Mouse (Mus musculus) erythroid progenitor cell, adult 5-6 weeks (primary cell): ENCODE measurements around the gene Tmem131l. TPM values are rescaled to one million over a fixed set of nuclear protein-coding genes. Genes with fewer than 3 reads are reported as not detected.
"Not testable (repeated sequence)": the region's sequence is repeated elsewhere in the genome, so short reads cannot be mapped to it uniquely, and the experiment has no call there.

Experiments
- ATAC-seq: replicated peaks from 2 replicates; pipeline ENCODE4 v1.8.0; 2016; ENCODE audit warnings: moderate number of reproducible peaks, mild to moderate bottlenecking, moderate TSS enrichment, inconsistent platforms; ENCODE audit not compliant: poor library complexity, low FRiP score, severe bottlenecking
- total RNA-seq, 2 experiments: library from RNA; stranded (forward) in 1 of 2; stranded (reverse) in 1 of 2; fragments of 150-400 nt in 1 of 2; fragments of 186-747, 209-891 nt in 1 of 2; gene quantifications; 2 replicates each; pipeline versions ENCODE4 v1.2.3 to v1.2.4; 2015 to 2017; ENCODE audit warnings: low replicate concordance in 2 of 2

Tmem131l gene
- total RNA-seq, 2 experiments from 2014 or later, result 86.8 to 116 TPM

GRCm38 (mm10) chr3:83943691-83944090, 96.3 kb downstream of the Tmem131l start:
- no peak for ATAC-seq

- no peak for ATAC-seq
Measured at GRCm38 (mm10) chr3:83943212-83943611, 96.8 kb downstream of the Tmem131l start.

GRCm38 (mm10) chr3:83941921-83942320, 98.1 kb downstream of the Tmem131l start:
- ATAC-seq, result no peak

GRCm38 (mm10) chr3:83938871-83939270, 101.1 kb downstream of the Tmem131l start:
- ATAC-seq, result no peak

DNA sequence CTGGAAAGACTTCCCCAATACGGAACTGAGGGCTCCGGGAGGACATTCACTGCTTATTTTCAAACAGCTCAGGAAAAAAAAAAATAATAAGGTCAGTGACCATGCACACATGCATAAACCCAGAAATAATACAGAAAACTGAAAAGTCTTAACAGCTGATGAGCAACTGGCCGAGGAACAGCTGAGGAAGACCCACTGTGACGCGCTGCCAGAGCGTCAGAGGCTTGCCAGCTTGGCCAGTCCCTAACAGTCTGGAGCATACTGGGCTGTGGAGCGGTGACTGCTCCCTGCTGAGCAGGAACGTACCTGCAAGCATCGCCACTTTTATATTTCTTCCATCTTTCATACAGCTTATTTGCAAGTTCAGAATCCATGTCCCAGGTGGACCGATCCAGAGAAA, 105.5 kb downstream of the Tmem131l start:
- ATAC-seq, result no peak

DNA sequence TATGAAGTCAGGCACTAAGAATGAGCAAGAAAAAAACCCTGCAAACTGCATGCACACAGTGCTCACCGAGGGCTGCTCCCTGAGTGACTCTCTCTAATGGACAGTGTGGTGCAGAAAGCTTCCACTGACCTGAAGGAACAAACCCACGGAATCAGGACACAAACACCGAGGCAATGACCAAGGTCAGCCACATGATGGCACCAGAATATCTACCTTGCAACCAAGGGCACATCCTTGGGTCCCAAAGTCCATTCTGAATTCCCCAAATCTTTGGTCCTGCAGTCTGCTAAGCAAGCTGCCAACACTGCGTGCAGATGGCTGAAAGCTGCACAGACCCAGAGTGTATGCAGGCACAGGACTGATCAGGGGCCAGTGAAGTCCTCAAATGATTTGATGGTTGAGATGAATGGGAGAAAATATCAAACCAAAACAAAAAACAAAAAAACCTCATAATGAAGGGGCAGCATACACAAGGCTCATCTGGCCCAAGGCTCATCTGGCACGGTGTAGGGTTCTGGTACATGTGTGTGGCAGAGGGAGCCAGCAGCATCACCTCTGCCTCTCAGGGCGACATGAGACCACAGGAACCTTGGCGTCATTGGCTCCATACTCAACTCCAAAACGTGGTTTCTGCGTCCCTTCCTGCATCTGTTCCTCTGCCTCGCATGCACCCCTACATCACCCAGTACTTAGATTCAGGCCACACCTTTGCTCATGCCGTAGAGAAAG, 124.0 kb downstream of the Tmem131l start:
- ATAC-seq, result no peak

DNA sequence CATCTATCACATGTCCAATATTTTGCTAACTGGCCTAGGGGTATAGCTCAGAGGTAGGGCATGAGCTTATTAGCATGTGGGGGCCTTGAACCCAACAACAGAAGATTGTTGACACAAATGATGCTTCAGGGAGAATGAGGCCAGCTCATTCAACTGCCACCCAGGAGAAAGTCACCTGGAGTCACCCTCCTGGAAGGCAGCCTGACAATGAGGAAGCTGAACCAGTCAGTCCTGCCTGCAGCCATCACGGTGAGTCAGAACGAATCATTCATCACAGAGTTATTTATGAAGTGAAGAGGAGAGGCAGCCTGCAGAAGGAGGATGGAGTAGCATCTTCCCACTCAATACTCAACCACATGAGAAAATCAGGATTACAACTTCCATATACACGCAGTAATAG, 124.9 kb downstream of the Tmem131l start:
- no peak for ATAC-seq

DNA sequence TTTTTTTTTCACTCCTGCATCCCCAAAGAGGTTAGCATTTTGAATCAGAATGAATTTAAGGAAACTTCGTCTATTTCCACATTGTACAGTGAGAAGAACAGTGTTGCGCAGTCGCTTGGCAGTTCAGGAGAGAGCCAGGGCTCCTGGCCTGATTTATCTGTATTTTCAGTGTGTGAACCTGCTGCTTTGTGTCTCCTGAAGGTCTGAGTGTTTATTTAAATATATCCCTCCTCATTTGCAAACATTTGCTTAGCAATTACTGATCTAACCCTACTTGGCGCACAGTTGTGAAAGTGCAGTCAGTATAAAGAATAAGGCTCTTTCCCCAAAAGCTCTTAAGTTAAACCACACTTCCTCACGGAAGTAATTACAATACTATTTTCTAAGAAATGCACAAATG, 129.3 kb downstream of the Tmem131l start:
- no peak for ATAC-seq

DNA sequence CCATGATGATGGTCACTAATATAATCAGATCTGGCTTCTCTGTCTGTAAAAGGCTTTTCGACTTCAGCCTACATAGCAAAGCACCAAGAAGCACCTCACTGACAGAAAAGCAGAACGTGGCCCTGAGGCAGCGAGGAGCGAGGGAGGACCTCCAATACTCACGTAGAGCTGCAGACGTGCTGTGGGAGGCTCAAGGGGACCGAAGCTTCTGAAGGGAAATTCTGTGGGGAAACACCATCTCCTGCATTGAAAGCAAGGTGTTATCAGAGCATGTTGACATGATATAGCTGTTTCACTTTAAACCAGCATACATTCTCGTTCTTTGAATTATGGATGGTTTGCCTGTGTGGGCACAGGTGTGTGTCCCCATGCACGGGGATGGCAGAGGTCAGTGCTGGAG, 133.8 kb downstream of the Tmem131l start:
- ATAC-seq, result no peak

- ATAC-seq, result no peak
Measured at GRCm38 (mm10) chr3:83905161-83905560, 134.8 kb downstream of the Tmem131l start.

DNA sequence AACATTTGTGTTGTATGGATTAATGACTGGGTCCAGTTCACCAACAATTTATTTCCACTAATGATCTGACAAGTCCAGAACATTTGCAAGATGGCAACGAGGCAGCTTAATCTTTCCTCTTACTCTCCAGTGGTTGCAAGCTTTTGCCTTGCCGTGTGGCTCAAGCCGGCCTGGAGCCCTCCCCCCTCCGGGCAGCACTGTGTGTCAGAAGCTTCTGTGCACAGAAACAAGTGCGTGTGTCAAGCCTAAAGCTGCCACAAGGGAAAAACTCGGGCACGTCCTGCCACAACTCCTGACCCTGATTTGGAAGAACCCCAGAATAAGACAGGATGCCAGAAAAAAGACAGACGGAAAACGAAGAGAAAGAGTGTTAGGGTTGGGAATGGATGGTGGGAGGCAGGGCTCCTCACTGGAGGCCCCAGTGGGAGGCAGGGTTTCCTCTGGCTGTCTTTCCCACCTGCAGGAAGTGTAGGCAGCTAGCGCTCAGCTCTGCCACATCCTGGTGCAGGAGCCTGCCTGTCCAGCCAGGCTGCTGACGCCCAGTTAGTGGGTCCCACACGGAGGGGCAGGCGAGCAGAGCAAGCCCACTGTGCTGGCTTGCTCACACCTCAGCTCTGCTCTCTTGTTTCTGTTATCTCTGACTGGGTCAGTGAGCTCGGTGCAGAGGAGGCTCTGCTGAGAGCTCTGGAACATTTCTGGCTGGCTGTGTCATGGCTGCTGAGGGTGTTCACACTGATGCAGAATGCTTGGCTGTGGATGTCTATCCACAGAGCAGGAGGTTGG, 135.6 kb downstream of the Tmem131l start:
- ATAC-seq, result no peak

DNA sequence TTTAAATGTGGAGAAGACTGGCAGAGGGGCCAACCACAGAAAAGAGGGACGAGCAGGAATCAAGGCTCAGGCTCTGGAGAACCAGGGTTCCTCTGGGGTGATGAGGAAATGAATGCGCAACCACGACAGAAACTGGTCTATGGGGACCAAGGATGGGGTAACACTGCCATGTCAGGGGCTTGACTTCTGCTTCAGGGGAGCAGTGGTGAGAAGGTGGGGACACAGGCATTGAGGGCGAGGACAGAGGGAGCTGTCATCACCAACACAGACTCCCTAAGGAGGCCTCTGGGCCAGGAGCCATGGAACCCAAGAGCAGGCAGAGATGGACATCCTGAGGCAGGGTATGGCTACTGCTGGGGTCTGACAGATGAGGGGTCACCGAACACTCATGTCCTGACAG, 137.0 kb downstream of the Tmem131l start:
- no peak for ATAC-seq

DNA sequence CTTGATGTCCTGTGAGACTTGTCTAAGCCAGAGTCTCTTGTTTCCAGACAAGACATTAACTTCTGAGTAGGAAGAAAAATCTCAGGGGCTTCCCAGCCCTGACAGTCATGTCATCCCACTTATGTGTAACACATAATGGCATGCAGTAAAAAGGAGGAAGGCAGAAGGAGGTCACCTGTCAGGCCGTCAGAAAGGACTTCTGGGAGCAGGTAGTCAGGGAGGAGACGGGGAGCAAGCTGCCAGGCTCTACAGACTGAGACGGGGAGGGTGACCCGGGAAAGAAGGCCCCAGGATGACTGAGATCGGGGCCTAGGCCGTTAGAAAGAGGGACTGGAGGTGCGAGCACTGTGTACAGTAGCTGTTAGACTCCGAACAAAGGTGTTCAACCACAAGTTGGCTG, 137.5 kb downstream of the Tmem131l start:
- ATAC-seq, result no peak

DNA sequence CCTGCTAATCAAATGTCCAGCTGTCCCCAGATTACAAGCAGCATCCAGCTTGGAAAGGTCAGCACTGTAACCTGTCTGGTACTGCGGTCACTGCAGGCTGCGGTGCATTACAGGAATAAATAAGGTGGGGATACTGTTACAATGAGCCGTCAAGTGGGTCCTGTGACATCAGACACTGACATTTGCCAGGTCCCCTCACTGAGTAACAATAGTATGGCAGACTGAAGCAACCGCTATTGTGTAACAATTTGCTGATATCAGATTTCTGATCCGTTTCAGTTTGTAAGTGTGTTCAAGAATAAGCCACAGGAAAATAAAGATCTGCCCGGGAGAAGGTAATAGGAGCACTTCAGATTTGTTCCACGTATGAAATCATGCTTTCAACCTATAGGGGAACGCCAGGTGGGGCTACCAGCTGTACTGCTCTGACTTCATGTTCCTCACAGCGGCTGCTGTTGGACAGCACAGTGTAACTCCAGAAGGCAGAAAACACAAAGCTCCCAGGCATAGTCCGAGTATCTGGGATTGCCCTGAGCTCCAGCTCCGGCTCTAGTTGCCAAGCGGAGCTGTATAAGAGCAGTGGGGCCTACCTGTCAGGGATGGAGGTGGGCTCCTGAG, 139.1 kb downstream of the Tmem131l start:
- no peak for ATAC-seq

DNA sequence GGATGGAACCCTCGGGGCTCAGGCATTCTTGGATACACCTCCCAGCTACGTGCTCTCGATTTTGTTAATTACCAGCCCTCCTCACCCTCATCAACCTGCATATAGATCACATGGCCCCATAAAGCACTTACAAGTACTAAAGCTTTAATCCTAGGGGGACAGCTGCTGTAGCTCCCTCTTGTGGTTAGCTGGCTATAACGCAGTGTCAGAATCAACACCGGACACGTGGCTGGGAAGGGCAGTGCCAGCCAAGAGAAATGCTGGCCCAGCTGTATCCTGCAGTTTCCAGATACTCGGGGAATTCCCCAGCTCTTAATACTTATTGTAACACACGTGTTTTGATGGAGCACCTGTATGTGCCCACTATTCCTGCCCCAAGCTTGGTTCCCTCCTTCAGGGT, 140.4 kb downstream of the Tmem131l start:
- no peak for ATAC-seq

DNA sequence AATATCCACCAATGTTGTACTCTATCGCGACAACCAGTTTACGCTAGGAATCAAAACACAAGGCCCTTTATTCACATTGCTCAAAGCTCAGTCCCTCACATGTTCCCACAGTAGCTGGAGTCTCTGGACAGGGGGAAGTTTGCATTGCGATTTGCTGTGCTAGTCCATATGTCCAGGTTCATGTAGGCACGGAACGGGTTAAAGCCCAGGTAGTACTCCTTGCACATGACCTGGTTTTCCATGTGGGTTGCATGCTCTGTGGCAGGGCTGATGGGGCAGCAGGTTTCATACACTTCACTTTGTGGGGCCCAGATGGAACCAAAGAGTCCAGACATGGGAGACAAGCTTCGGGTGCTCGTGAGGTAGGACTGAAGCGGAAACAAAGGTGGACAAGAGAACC, 141.7 kb downstream of the Tmem131l start:
- ATAC-seq, result no peak

DNA sequence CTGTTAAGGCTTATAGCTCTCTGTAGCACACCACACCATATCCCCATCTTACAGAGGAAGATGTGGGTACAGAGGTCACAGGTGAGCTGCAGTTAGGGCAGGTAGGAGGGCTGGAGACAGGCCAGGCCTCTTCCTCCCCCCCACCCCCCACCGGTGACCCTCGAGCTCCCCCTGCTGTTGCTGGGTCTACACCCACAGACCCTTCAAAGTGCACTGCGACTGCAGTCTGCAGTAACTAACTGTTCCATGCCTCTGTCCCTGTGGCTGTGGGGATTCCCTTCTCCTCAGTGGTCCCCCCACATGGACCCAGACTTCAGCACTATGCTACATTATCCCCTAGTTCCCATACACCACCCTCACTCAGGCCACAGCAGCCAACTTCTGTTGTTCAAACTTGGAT, 144.2 kb downstream of the Tmem131l start:
- no peak for ATAC-seq

GRCm38 (mm10) chr3:83895111-83895510, 144.9 kb downstream of the Tmem131l start:
- ATAC-seq, result no peak

DNA sequence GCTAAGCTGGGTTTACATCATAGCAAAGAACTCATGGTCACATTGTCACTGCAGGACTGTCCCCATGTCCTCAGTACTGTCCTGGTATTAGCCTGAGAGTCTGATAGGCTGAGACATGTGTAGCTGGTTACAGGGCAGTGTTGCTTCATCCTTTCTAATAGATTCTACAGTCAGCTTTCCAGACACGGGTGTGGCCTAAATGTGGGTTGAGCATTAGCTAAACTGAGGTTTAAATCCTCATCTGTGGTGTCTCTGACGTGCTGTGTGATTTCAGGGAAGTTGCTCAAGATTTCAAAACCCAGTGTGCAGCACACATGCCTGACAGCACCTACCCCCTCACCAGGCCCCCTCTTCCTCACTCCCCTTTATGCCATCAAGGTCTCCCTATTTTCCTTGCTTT, 154.8 kb downstream of the Tmem131l start:
- ATAC-seq, result no peak

- not testable (repeated sequence) for ATAC-seq
Measured at GRCm38 (mm10) chr3:83879261-83880050, 160.5 kb downstream of the Tmem131l start.
